Mouse (Mus musculus): ENCODE data around the gene Fgfr1op.
"Not testable (repeated sequence)": the region's sequence is repeated elsewhere in the genome, so short reads cannot be mapped to it uniquely, and the experiment has no call there.

Gene Fgfr1op

GRCm38 (mm10) chr17:8170331-8170730, 5.0 kb downstream of the Fgfr1op start:
- no peak for DNase-seq (ENCODE audit: low spot score in 2 of 2)

- DNase-seq (ENCODE audit: low spot score in 2 of 2) = no peak
Observed at GRCm38 (mm10) chr17:8171081-8171480, 5.8 kb downstream of the Fgfr1op start.

- DNase-seq (ENCODE audit: low spot score in 2 of 2) = no peak
Observed at GRCm38 (mm10) chr17:8177090-8177489, 11.8 kb downstream of the Fgfr1op start.

GRCm38 (mm10) chr17:8183815-8184214, 18.5 kb downstream of the Fgfr1op start:
- DNase-seq (ENCODE audit: low spot score in 2 of 2) = no peak

GRCm38 (mm10) chr17:8184217-8184616, 18.9 kb downstream of the Fgfr1op start:
- no peak for DNase-seq (ENCODE audit: low spot score in 2 of 2)

GRCm38 (mm10) chr17:8193678-8194077, 28.4 kb downstream of the Fgfr1op start:
- DNase-seq (ENCODE audit: low spot score in 2 of 2) = no peak

- no peak for DNase-seq (ENCODE audit: low spot score in 2 of 2)
Observed at GRCm38 (mm10) chr17:8195685-8196376, 30.5 kb downstream of the Fgfr1op start.

GRCm38 (mm10) chr17:8197652-8198051, 32.4 kb downstream of the Fgfr1op start:
- no peak for DNase-seq (ENCODE audit: low spot score in 2 of 2)

- no peak for DNase-seq (ENCODE audit: low spot score in 2 of 2)
Observed at GRCm38 (mm10) chr17:8199067-8199935, 34.0 kb downstream of the Fgfr1op start.

- DNase-seq (ENCODE audit: low spot score in 2 of 2) = no peak
Observed at GRCm38 (mm10) chr17:8199936-8200330, 34.6 kb downstream of the Fgfr1op start.

GRCm38 (mm10) chr17:8203487-8203886, 38.2 kb downstream of the Fgfr1op start:
- no peak for DNase-seq (ENCODE audit: low spot score in 2 of 2)

GRCm38 (mm10) chr17:8205221-8205631, 39.9 kb downstream of the Fgfr1op start:
- not testable (repeated sequence) for DNase-seq (ENCODE audit: low spot score in 2 of 2)

GRCm38 (mm10) chr17:8206691-8207090, 41.4 kb downstream of the Fgfr1op start:
- DNase-seq (ENCODE audit: low spot score in 2 of 2) = no peak

GRCm38 (mm10) chr17:8209696-8210095, 44.4 kb downstream of the Fgfr1op start:
- DNase-seq (ENCODE audit: low spot score in 2 of 2) = no peak

- DNase-seq (ENCODE audit: low spot score in 2 of 2) = no peak
Observed at GRCm38 (mm10) chr17:8210170-8210569, 44.9 kb downstream of the Fgfr1op start.

GRCm38 (mm10) chr17:8210675-8211074, 45.4 kb downstream of the Fgfr1op start:
- no peak for DNase-seq (ENCODE audit: low spot score in 2 of 2)

- DNase-seq (ENCODE audit: low spot score in 2 of 2) = no peak
Observed at GRCm38 (mm10) chr17:8211399-8211798, 46.1 kb downstream of the Fgfr1op start.

GRCm38 (mm10) chr17:8214369-8214768, 49.1 kb downstream of the Fgfr1op start:
- DNase-seq (ENCODE audit: low spot score in 2 of 2) = no peak

- DNase-seq (ENCODE audit: low spot score in 2 of 2) = no peak
Observed at GRCm38 (mm10) chr17:8215016-8215745, 49.9 kb downstream of the Fgfr1op start.

GRCm38 (mm10) chr17:8223225-8223624, 57.9 kb downstream of the Fgfr1op start:
- DNase-seq (ENCODE audit: low spot score in 2 of 2) = no peak

GRCm38 (mm10) chr17:8224072-8224471, 58.8 kb downstream of the Fgfr1op start:
- no peak for DNase-seq (ENCODE audit: low spot score in 2 of 2)

- no peak for DNase-seq (ENCODE audit: low spot score in 2 of 2)
Observed at GRCm38 (mm10) chr17:8225166-8225565, 59.9 kb downstream of the Fgfr1op start.
